In genomic region chr4:123631654-123632053, GRCm38 (mm10) we compare ENCODE assay signal across 27 mouse cellular contexts. TPM values are rescaled to one million over a fixed set of nuclear protein-coding genes. Genes with fewer than 3 reads are reported as not detected.
DNase-seq lines count a peak whose midpoint lies in the region; ATAC-seq lines count a peak whose summit lies in the region.
"Had no signal": no experiment of that assay in that cellular context is flagged by ENCODE, and none has a peak within 500 bp of the region (broad histone marks: within the 10 kb centered on the region; RNA-seq: fewer than 3 reads in every experiment).

No protein-coding gene starts in this region.

- peak; percentile 89 for DNase-seq in heart, adult 11 months
- DNase-seq in ES-CJ7 (ENCODE audit: low read depth, low spot score) (peak; percentile 72), ZHBTc4 (ENCODE audit: low read depth, low spot score) (peak; percentile 63)
- DNase-seq in thymus, postnatal 14 days = no peak
- no peak for DNase-seq in ovary, postnatal 10 days (ENCODE audit: low spot score)
- no peak for DNase-seq in heart, postnatal 10 days
- DNase-seq: adrenal gland, adult 8-10 months; adrenal gland, postnatal 25 days; cerebellum, adult 11 months; cerebellum, adult 2 months; cerebellum, adult 9-11 months; cerebellum, postnatal 25 days; gastrocnemius, postnatal 10 days; gastrocnemius, postnatal 36 days had no signal

- H3K27me3 ChIP-seq in heart, embryonic 12.5 days (replicated peaks) = no peaks in the 10 kb centered on the region
- H3K27me3 ChIP-seq: embryonic facial prominence, embryonic 12.5 days; embryonic facial prominence, embryonic 15.5 days; forebrain, embryonic 12.5 days; forebrain, embryonic 15.5 days; heart, embryonic 13.5 days; hindbrain, embryonic 12.5 days; hindbrain, embryonic 15.5 days; Patski had no signal

- intact Hi-C loops in heart, postnatal 10 days (cut with DNase I) = loop anchor here (2.0 kb wide), 1 partner anchor 43 kb away; no protein-coding TSS in a partner anchor

- H3K27ac ChIP-seq in heart, embryonic 12.5 days (ENCODE audit: poor library complexity, severe bottlenecking) = no peak overlapping the region
- H3K27ac ChIP-seq: embryonic facial prominence, embryonic 12.5 days; embryonic facial prominence, embryonic 15.5 days; forebrain, embryonic 12.5 days; forebrain, embryonic 15.5 days; heart, embryonic 13.5 days; hindbrain, embryonic 12.5 days; hindbrain, embryonic 15.5 days had no signal

- WGBS in heart, embryonic 12.5 days = 64% methylated on average over 3 of the region's 3 CpGs

- no peak overlapping the region for H3K4me2 ChIP-seq in heart, embryonic 12.5 days
- H3K4me2 ChIP-seq: embryonic facial prominence, embryonic 12.5 days; embryonic facial prominence, embryonic 15.5 days; forebrain, embryonic 12.5 days; forebrain, embryonic 15.5 days; heart, embryonic 13.5 days; hindbrain, embryonic 12.5 days; hindbrain, embryonic 15.5 days had no signal

- no peak for ATAC-seq in heart, embryonic 12.5 days (ENCODE audit: insufficient number of reproducible peaks, low FRiP score)
- ATAC-seq in megakaryocyte-erythroid progenitor cell, adult 5-6 weeks (replicated peaks; ENCODE audit: low FRiP score, low TSS enrichment, poor library complexity, severe bottlenecking) = peak; percentile 51; the same call in 1 of the 2 replicates
- ATAC-seq: activated CD4-positive, CD25-positive, alpha-beta regulatory T cell, adult 4 months; forebrain, embryonic 15.5 days; intestine, postnatal 0 days; Patski had no signal

- no peaks in the 10 kb centered on the region for H3K9me3 ChIP-seq in heart, embryonic 12.5 days (replicated peaks)
- H3K9me3 ChIP-seq: embryonic facial prominence, embryonic 12.5 days; embryonic facial prominence, embryonic 15.5 days; forebrain, embryonic 12.5 days; forebrain, embryonic 15.5 days; G1E; heart, embryonic 13.5 days; hindbrain, embryonic 12.5 days; hindbrain, embryonic 15.5 days had no signal

- H3K36me3 ChIP-seq in heart, embryonic 12.5 days = no peaks in the 10 kb centered on the region
- H3K36me3 ChIP-seq: embryonic facial prominence, embryonic 12.5 days; embryonic facial prominence, embryonic 15.5 days; G1E; hindbrain, embryonic 12.5 days; hindbrain, embryonic 15.5 days had no signal

- H3K9ac ChIP-seq in heart, embryonic 12.5 days = no peak overlapping the region
- H3K9ac ChIP-seq: embryonic facial prominence, embryonic 12.5 days; embryonic facial prominence, embryonic 15.5 days; forebrain, embryonic 12.5 days; forebrain, embryonic 15.5 days; heart, embryonic 13.5 days; hindbrain, embryonic 12.5 days; hindbrain, embryonic 15.5 days had no signal

- H3K4me3 ChIP-seq in heart, embryonic 12.5 days = no peak overlapping the region
- H3K4me3 ChIP-seq: embryonic facial prominence, embryonic 12.5 days; embryonic facial prominence, embryonic 15.5 days; forebrain, embryonic 12.5 days; forebrain, embryonic 15.5 days; heart, embryonic 13.5 days; hindbrain, embryonic 12.5 days; hindbrain, embryonic 15.5 days had no signal

- H3K4me1 ChIP-seq in heart, embryonic 12.5 days (replicated peaks) = peaks cover 22% of the 10 kb centered on the region

RNA-seq across cellular contexts. Expression of gene Macf1, which starts 52.5 kb away (rescaled TPM):
- 69.9 and 79.4 TPM in 2 replicates for polyA plus RNA-seq in heart, embryonic 12.5 days (2016; fragmentation: Nextera tagmentation; extraction: Ambion mirVana)
- total RNA-seq in megakaryocyte-erythroid progenitor cell, adult 5-6 weeks (2014; fragmentation: Nextera tagmentation) = 101 and 139 TPM in 2 replicates
- total RNA-seq in megakaryocyte-erythroid progenitor cell, adult 5-6 weeks (2017) = 111 and 173 TPM in 2 replicates
- 100 to 1,000 TPM; 316 to 364 TPM for total RNA-seq in heart, postnatal 10 days (2021)

Comparison
In these comparisons a context has a peak if more than half of its experiments do, and no peak if none do; other contexts are left out.
1. DNase-seq: peak in heart, adult 11 months (single experiment), ES-CJ7 (single experiment) and ZHBTc4 (single experiment); none in thymus, postnatal 14 days (single experiment), ovary, postnatal 10 days (single experiment) and heart, postnatal 10 days (0 of 2).